Mouse (Mus musculus) kidney, adult 8-10 months (tissue): ENCODE results near the gene Csrnp1.

Source experiments
- DNase-seq, 2 experiments: peaks; one replicate each; pipeline ENCODE4 v3.0.0; 2022

The Csrnp1 gene

GRCm38 (mm10) chr9:119976704-119977556 lies 7.5 kb downstream of the Csrnp1 start:
- DNase-seq: no peak

GRCm38 (mm10) chr9:119975286-119975685 lies 9.2 kb downstream of the Csrnp1 start:
- DNase-seq: peak in 1 of 2 experiments; percentile 49

- DNase-seq: no peak
Measured at GRCm38 (mm10) chr9:119974609-119975008, 9.8 kb downstream of the Csrnp1 start.

- no peak for DNase-seq
Measured at GRCm38 (mm10) chr9:119973869-119974520, 10.5 kb downstream of the Csrnp1 start.

- no peak for DNase-seq
Measured at GRCm38 (mm10) chr9:119973281-119973680, 11.2 kb downstream of the Csrnp1 start.

GRCm38 (mm10) chr9:119972582-119972981 lies 11.9 kb downstream of the Csrnp1 start:
- no peak for DNase-seq

- DNase-seq: no peak
Measured at GRCm38 (mm10) chr9:119972166-119972565, 12.3 kb downstream of the Csrnp1 start.

GRCm38 (mm10) chr9:119970763-119971656 lies 13.4 kb downstream of the Csrnp1 start:
- DNase-seq: peak in 1 of 2 experiments; percentile 63

GRCm38 (mm10) chr9:119970221-119970620 lies 14.2 kb downstream of the Csrnp1 start:
- peak; percentile 68 to 76 for DNase-seq

GRCm38 (mm10) chr9:119969811-119970210 lies 14.6 kb downstream of the Csrnp1 start:
- no peak for DNase-seq

- DNase-seq: no peak
Measured at GRCm38 (mm10) chr9:119966221-119966910, 18.1 kb downstream of the Csrnp1 start.

GRCm38 (mm10) chr9:119965186-119965585 lies 19.3 kb downstream of the Csrnp1 start:
- peak; percentile 56 to 62 for DNase-seq

GRCm38 (mm10) chr9:119964206-119964605 lies 20.3 kb downstream of the Csrnp1 start:
- DNase-seq: no peak

- peak; percentile 72 to 77 for DNase-seq
Measured at GRCm38 (mm10) chr9:119962987-119963667, 21.3 kb downstream of the Csrnp1 start.

GRCm38 (mm10) chr9:119962216-119962615 lies 22.2 kb downstream of the Csrnp1 start:
- no peak for DNase-seq

GRCm38 (mm10) chr9:119958835-119959234 lies 25.6 kb downstream of the Csrnp1 start:
- DNase-seq: no peak

GRCm38 (mm10) chr9:119951388-119951787 lies 33.1 kb downstream of the Csrnp1 start:
- DNase-seq: no peak

GRCm38 (mm10) chr9:119950434-119950833 lies 34.0 kb downstream of the Csrnp1 start:
- DNase-seq: no peak

GRCm38 (mm10) chr9:119948804-119949203 lies 35.7 kb downstream of the Csrnp1 start:
- no peak for DNase-seq

- no peak for DNase-seq
Measured at GRCm38 (mm10) chr9:119945173-119945900, 39.1 kb downstream of the Csrnp1 start.

- no peak for DNase-seq
Measured at GRCm38 (mm10) chr9:119943326-119943725, 41.1 kb downstream of the Csrnp1 start.
